9 mouse cellular contexts compared by ENCODE assay signal in the genomic region with DNA sequence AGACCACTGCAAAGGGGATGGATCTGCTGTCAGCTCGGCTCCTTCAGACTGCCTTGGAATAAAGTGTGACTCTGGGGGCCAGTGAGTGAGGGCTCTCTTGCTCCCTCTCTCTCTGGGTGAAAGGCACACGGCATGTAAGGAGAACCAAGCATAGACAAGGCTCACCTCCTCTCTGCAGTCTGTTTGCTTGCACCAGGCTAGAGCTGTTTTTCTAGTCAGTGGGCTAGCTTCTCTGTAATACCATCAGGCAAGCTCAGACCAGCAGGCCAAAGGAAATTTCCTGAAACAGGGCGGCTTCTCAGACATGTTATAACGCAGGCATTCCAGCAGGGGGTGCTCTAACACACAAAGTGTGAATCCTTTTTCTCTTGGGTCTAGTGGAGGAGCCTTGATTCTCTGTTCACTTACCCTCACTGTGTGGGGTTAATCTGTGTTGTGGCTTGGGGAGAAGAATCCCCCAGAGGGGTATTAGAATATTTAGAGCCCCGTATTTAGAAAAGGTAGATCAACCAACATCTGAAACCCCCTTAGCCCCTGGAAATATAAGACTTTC. TPM values are rescaled to one million over a fixed set of nuclear protein-coding genes. Genes with fewer than 3 reads are reported as not detected.
DNase-seq lines count a peak whose midpoint lies in the region; ATAC-seq and TF ChIP-seq lines count a peak whose summit lies in the region.
"Had no signal": no experiment of that assay in that cellular context is flagged by ENCODE, and none has a peak within 500 bp of the region (broad histone marks: within the 10 kb centered on the region; RNA-seq: fewer than 3 reads in every experiment).

No protein-coding gene starts in this region.

- TF ChIP-seq CTCF in intestine, postnatal 0 days (IDR thresholded peaks at IDR 0.05; ENCODE audit: low read depth) = peak; percentile 89
- peak; percentile 88 for TF ChIP-seq CTCF in stomach, postnatal 0 days (IDR thresholded peaks at IDR 0.05; ENCODE audit: low read depth)

- 25% methylated on average over 5 of the region's 5 CpGs for WGBS in liver, embryonic 12.5 days (ENCODE audit: insufficient replicate concordance)
- 27% methylated on average over 5 of the region's 5 CpGs for WGBS in forebrain, embryonic 16.5 days
- 35% methylated on average over 5 of the region's 5 CpGs for WGBS in intestine, postnatal 0 days
- 33% methylated on average over 5 of the region's 5 CpGs for WGBS in stomach, postnatal 0 days

- no peak for TF ChIP-seq EP300 in stomach, postnatal 0 days (optimal IDR thresholded peaks at IDR 0.05)

- no peaks in the 10 kb centered on the region for H3K36me3 ChIP-seq in liver, embryonic 12.5 days
- H3K36me3 ChIP-seq in forebrain, embryonic 16.5 days (ENCODE audit: control insufficient read depth, insufficient read depth) = no peaks in the 10 kb centered on the region
- no peaks in the 10 kb centered on the region for H3K36me3 ChIP-seq in intestine, postnatal 0 days (ENCODE audit: control insufficient read depth, insufficient read depth)
- H3K36me3 ChIP-seq in stomach, postnatal 0 days (ENCODE audit: control insufficient read depth, insufficient read depth, low read length) = no peaks in the 10 kb centered on the region
- H3K36me3 ChIP-seq: midbrain, embryonic 12.5 days had no signal

- H3K27ac ChIP-seq in liver, embryonic 12.5 days = no peak overlapping the region
- H3K27ac ChIP-seq in forebrain, embryonic 16.5 days (ENCODE audit: low read length) = no peak overlapping the region
- H3K27ac ChIP-seq in intestine, postnatal 0 days (ENCODE audit: low read depth, low read length) = no peak overlapping the region
- no peak overlapping the region for H3K27ac ChIP-seq in stomach, postnatal 0 days (replicated peaks)

- ATAC-seq in liver, embryonic 12.5 days = no peak
- ATAC-seq in cerebellum, adult (ENCODE audit: insufficient number of reproducible peaks, low FRiP score, low TSS enrichment) = peak; percentile 26; the same call in 1 of the 2 replicates
- peak; percentile 84 for ATAC-seq in forebrain, embryonic 16.5 days
- ATAC-seq in intestine, postnatal 0 days = no peak
- peak; percentile 19; the same call in 1 of the 2 replicates for ATAC-seq in stomach, postnatal 0 days (ENCODE audit: low FRiP score, low TSS enrichment)

- H3K4me1 ChIP-seq in liver, embryonic 12.5 days = peaks cover 37% of the 10 kb centered on the region
- no peaks in the 10 kb centered on the region for H3K4me1 ChIP-seq in forebrain, embryonic 16.5 days (replicated peaks; ENCODE audit: control insufficient read depth, insufficient read depth, low read length)
- H3K4me1 ChIP-seq in intestine, postnatal 0 days (replicated peaks; ENCODE audit: control insufficient read depth, insufficient read depth, low read length) = 0 out of 2 replicates have a peak, but pooled peaks cover 3% of the 10 kb centered on the region
- no peaks in the 10 kb centered on the region for H3K4me1 ChIP-seq in stomach, postnatal 0 days (replicated peaks; ENCODE audit: control insufficient read depth, insufficient read depth)

- H3K9me3 ChIP-seq in liver, embryonic 12.5 days (replicated peaks) = no peaks in the 10 kb centered on the region
- H3K9me3 ChIP-seq in forebrain, embryonic 16.5 days (ENCODE audit: control insufficient read depth, low read length) = no peaks in the 10 kb centered on the region
- H3K9me3 ChIP-seq in intestine, postnatal 0 days (ENCODE audit: control insufficient read depth) = no peaks in the 10 kb centered on the region
- no peaks in the 10 kb centered on the region for H3K9me3 ChIP-seq in stomach, postnatal 0 days (ENCODE audit: control insufficient read depth, low read length)
- H3K9me3 ChIP-seq: midbrain, embryonic 12.5 days had no signal

- no peak overlapping the region for H3K4me3 ChIP-seq in liver, embryonic 12.5 days
- H3K4me3 ChIP-seq in forebrain, embryonic 16.5 days (replicated peaks; ENCODE audit: low read length) = no peak overlapping the region
- no peak overlapping the region for H3K4me3 ChIP-seq in intestine, postnatal 0 days (ENCODE audit: low read depth, low read length)
- H3K4me3 ChIP-seq in stomach, postnatal 0 days (ENCODE audit: low read depth, low read length) = no peak overlapping the region
- H3K4me3 ChIP-seq: midbrain, embryonic 12.5 days had no signal

- H3K4me2 ChIP-seq in liver, embryonic 12.5 days = no peak overlapping the region
- no peak overlapping the region for H3K4me2 ChIP-seq in forebrain, embryonic 16.5 days (ENCODE audit: low read length)
- no peak overlapping the region for H3K4me2 ChIP-seq in intestine, postnatal 0 days (replicated peaks; ENCODE audit: low read depth)
- H3K4me2 ChIP-seq in stomach, postnatal 0 days (replicated peaks; ENCODE audit: low read depth) = no peak overlapping the region

- DNase-seq in liver = peak; percentile 66
- peak; percentile 55 to 65 for DNase-seq in left cerebral cortex, postnatal 36 days (ENCODE audit: low spot score in 2 of 2)
- peak; percentile 72 for DNase-seq in naive thymus-derived CD4-positive, alpha-beta T cell, adult 2 months (ENCODE audit: low read depth)
- DNase-seq in stomach, postnatal 0 days (ENCODE audit: low spot score) = peak; percentile 72

- intact Hi-C loops in left cerebral cortex, postnatal 36 days (cut with DNase I) = loop anchor here (1.0 to 5.0 kb wide), 2 partner anchors 290 to 389 kb away; no protein-coding TSS in a partner anchor

- H3K27me3 ChIP-seq in liver, embryonic 12.5 days (replicated peaks) = no peaks in the 10 kb centered on the region; the same call in 1 of the 2 replicates
- H3K27me3 ChIP-seq in forebrain, embryonic 16.5 days (replicated peaks; ENCODE audit: control insufficient read depth, insufficient read depth, low read length) = no peaks in the 10 kb centered on the region
- no peaks in the 10 kb centered on the region for H3K27me3 ChIP-seq in intestine, postnatal 0 days (replicated peaks; ENCODE audit: control insufficient read depth, insufficient read depth, low read length)
- no peaks in the 10 kb centered on the region for H3K27me3 ChIP-seq in stomach, postnatal 0 days (ENCODE audit: control insufficient read depth, insufficient read depth, low read length)
- H3K27me3 ChIP-seq: midbrain, embryonic 12.5 days had no signal

- no peak overlapping the region for H3K9ac ChIP-seq in liver, embryonic 12.5 days
- no peak overlapping the region for H3K9ac ChIP-seq in forebrain, embryonic 16.5 days (replicated peaks; ENCODE audit: low read depth, low read length)
- H3K9ac ChIP-seq in intestine, postnatal 0 days (ENCODE audit: low read depth, low read length) = no peak overlapping the region
- no peak overlapping the region for H3K9ac ChIP-seq in stomach, postnatal 0 days (ENCODE audit: low read length)
- H3K9ac ChIP-seq: midbrain, embryonic 12.5 days had no signal

RNA-seq across cellular contexts. Expression of a gene that starts 31.7 kb away (rescaled TPM):
- polyA plus RNA-seq in liver, embryonic 12.5 days (2016; fragmentation: Nextera tagmentation; extraction: Ambion mirVana) = 0.15 and 0.18 TPM in 2 replicates
- polyA plus RNA-seq in forebrain, embryonic 16.5 days (2015; fragmentation: Nextera tagmentation; extraction: Ambion mirVana) = 33.6 and 45.1 TPM in 2 replicates
- 0.90 and 0.93 TPM in 2 replicates for polyA plus RNA-seq in intestine, postnatal 0 days (2015; fragmentation: Nextera tagmentation; extraction: Ambion mirVana)
- 100 to 1,000 TPM; 312 to 354 TPM for total RNA-seq in left cerebral cortex, postnatal 36 days (2021)
- polyA plus RNA-seq in stomach, postnatal 0 days (2015; fragmentation: Nextera tagmentation; extraction: Ambion mirVana) = 0.82 and 1.0 TPM in 2 replicates

RNA-seq across cellular contexts. Expression of a gene that starts 42.0 kb away (rescaled TPM):
- polyA plus RNA-seq in liver, embryonic 12.5 days (2016; fragmentation: Nextera tagmentation; extraction: Ambion mirVana) = 34.0 and 34.5 TPM in 2 replicates
- polyA plus RNA-seq in forebrain, embryonic 16.5 days (2015; fragmentation: Nextera tagmentation; extraction: Ambion mirVana) = 13.3 and 16.5 TPM in 2 replicates
- 75.3 and 81.5 TPM in 2 replicates for polyA plus RNA-seq in intestine, postnatal 0 days (2015; fragmentation: Nextera tagmentation; extraction: Ambion mirVana)
- 10 to 100 TPM in 1 of 2 experiments, 1 to 10 TPM in 1; 6.3 to 20.1 TPM for total RNA-seq in left cerebral cortex, postnatal 36 days (2021)
- polyA plus RNA-seq in stomach, postnatal 0 days (2015; fragmentation: Nextera tagmentation; extraction: Ambion mirVana) = 26.4 and 31.0 TPM in 2 replicates

RNA-seq across cellular contexts. Expression of a gene that starts 53.9 kb away (rescaled TPM):
- 6.9 TPM in 2 replicates for polyA plus RNA-seq in liver, embryonic 12.5 days (2016; fragmentation: Nextera tagmentation; extraction: Ambion mirVana)
- 55.2 and 56.6 TPM in 2 replicates for polyA plus RNA-seq in forebrain, embryonic 16.5 days (2015; fragmentation: Nextera tagmentation; extraction: Ambion mirVana)
- 7.5 and 8.8 TPM in 2 replicates for polyA plus RNA-seq in intestine, postnatal 0 days (2015; fragmentation: Nextera tagmentation; extraction: Ambion mirVana)
- 10 to 100 TPM; 24.3 to 29.5 TPM for total RNA-seq in left cerebral cortex, postnatal 36 days (2021)
- polyA plus RNA-seq in stomach, postnatal 0 days (2015; fragmentation: Nextera tagmentation; extraction: Ambion mirVana) = 11.5 and 11.8 TPM in 2 replicates

RNA-seq across cellular contexts. Expression of a gene that starts 56.3 kb away (rescaled TPM):
- 2.4 and 2.5 TPM in 2 replicates for polyA plus RNA-seq in liver, embryonic 12.5 days (2016; fragmentation: Nextera tagmentation; extraction: Ambion mirVana)
- 21.5 and 32.9 TPM in 2 replicates for polyA plus RNA-seq in forebrain, embryonic 16.5 days (2015; fragmentation: Nextera tagmentation; extraction: Ambion mirVana)
- polyA plus RNA-seq in intestine, postnatal 0 days (2015; fragmentation: Nextera tagmentation; extraction: Ambion mirVana) = 0.87 and 1.1 TPM in 2 replicates
- total RNA-seq in left cerebral cortex, postnatal 36 days (2021) = 10 to 100 TPM; 31.0 to 52.3 TPM
- polyA plus RNA-seq in stomach, postnatal 0 days (2015; fragmentation: Nextera tagmentation; extraction: Ambion mirVana) = 1.0 and 1.3 TPM in 2 replicates

Comparison
In these comparisons a context has a peak if more than half of its experiments do, and no peak if none do; other contexts are left out.
1. ATAC-seq: peak in cerebellum, adult (single experiment), forebrain, embryonic 16.5 days (single experiment) and stomach, postnatal 0 days (single experiment); none in liver, embryonic 12.5 days (single experiment) and intestine, postnatal 0 days (single experiment).
2. RNA of a gene that starts 31.7 kb away (polyA plus RNA-seq): 33.6 to 45.1 TPM in forebrain, embryonic 16.5 days; 0.82 to 1.0 TPM in stomach, postnatal 0 days, 0.90 to 0.93 TPM in intestine, postnatal 0 days and 0.15 to 0.18 TPM in liver, embryonic 12.5 days; every median in the first group is over 10 times any median in the second.
3. Peak in every context shown above with its lines, with median percentiles within 50 percentile points of each other: DNase-seq.